Mouse (Mus musculus) lung, embryonic 14.5 days (tissue): ENCODE measurements around the gene Exoc3l. TPM values are rescaled to one million over a fixed set of nuclear protein-coding genes. Genes with fewer than 3 reads are reported as not detected.

Experiments used
- ATAC-seq: fragments of 200-750 bp; cut with Nextera tagmentation; 2 replicates; pipeline ENCODE4 v1.8.0; 2017; ENCODE audit warnings: mild to moderate bottlenecking, moderate TSS enrichment, moderate library complexity; ENCODE audit not compliant: insufficient read depth
- DNase-seq: peaks from one replicate; pipeline ENCODE4 v3.0.0-alpha.2; 2015
- H3K27ac ChIP-seq: fragments of 300-500 bp; sonication (generic); 2 replicates; pipeline ENCODE4 v1.5.1; 2014; ENCODE audit warnings: low read depth, mild to moderate bottlenecking, moderate library complexity
- H3K27me3 ChIP-seq: fragments of 300-500 bp; sonication (generic); 2 replicates; pipeline ENCODE4 v1.6.1; 2014; ENCODE audit warnings: low read length, control low read depth; ENCODE audit not compliant: insufficient read depth
- H3K36me3 ChIP-seq: fragments of 300-500 bp; sonication (generic); 2 replicates; pipeline ENCODE4 v1.6.1; 2014; ENCODE audit warnings: control low read depth; ENCODE audit not compliant: insufficient read depth
- H3K4me1 ChIP-seq: fragments of 300-500 bp; sonication (generic); 2 replicates; pipeline ENCODE4 v1.6.1; 2014; ENCODE audit warnings: antibody characterized with exemption, control low read depth; ENCODE audit not compliant: insufficient read depth
- H3K4me2 ChIP-seq: fragments of 300-500 bp; sonication (generic); 2 replicates; pipeline ENCODE4 v1.6.1; 2014; ENCODE audit warnings: mild to moderate bottlenecking
- H3K4me3 ChIP-seq: fragments of 300-500 bp; sonication (generic); 2 replicates; pipeline ENCODE4 v1.5.1; 2014; ENCODE audit warnings: low read depth, low read length
- H3K9ac ChIP-seq: fragments of 300-500 bp; sonication (generic); 2 replicates; pipeline ENCODE4 v1.6.1; 2014
- H3K9me3 ChIP-seq: fragments of 300-500 bp; sonication (generic); 2 replicates; pipeline ENCODE4 v1.6.1; 2016; ENCODE audit warnings: low read depth, low read length, control low read depth
- CTCF ChIP-seq: IDR thresholded peaks from 2 replicates; pipeline ENCODE4 v1.5.1; 2016; ENCODE audit warnings: antibody characterized with exemption, low read depth
- WGBS: fragments of 180-500 bp; shearing (Covaris S2); extraction: QIAGEN DNeasy Blood & Tissue Kit; methylation state at CpG from one replicate; pipeline ENCODE4 v1.1.7; 2014; 5-methylcytosine and 5-hydroxymethylcytosine counted together
- polyA plus RNA-seq: library from polyadenylated mRNA; unstranded; fragments of >200 nt; fragmentation: Nextera tagmentation; extraction: Ambion mirVana; gene quantifications from 2 replicates; pipeline ENCODE4 v1.2.1, GENCODE M21; 2014

Exoc3l gene
- polyA plus RNA-seq, 1 experiment from 2014 or later, result 33.3 TPM

- 32% methylated on average over 23 of the region's 23 CpGs for WGBS
- Histone ChIP-seq H3K9ac (no peak overlapping the region), H3K4me3 (no peak overlapping the region), H3K4me2 (no peak overlapping the region), H3K36me3 (peaks cover 13% of the 10 kb centered on the region; the same call in 1 of the 2 replicates), H3K27me3 (peaks cover 23% of the 10 kb centered on the region), H3K9me3 (no peaks in the 10 kb centered on the region), H3K27ac (no peak overlapping the region), H3K4me1 (peaks cover 3% of the 10 kb centered on the region)
- ATAC-seq (peak; percentile 29), DNase-seq (peak; percentile 81)
- TF ChIP-seq CTCF, result peak; percentile 92
Observed at GRCm38 (mm10) chr8:105283074-105283473, 12.8 kb downstream of the Exoc3l start.

- Histone ChIP-seq H3K36me3 (peaks cover 13% of the 10 kb centered on the region; the same call in 1 of the 2 replicates), H3K27ac (no peak overlapping the region), H3K4me2 (no peak overlapping the region), H3K9ac (no peak overlapping the region), H3K4me1 (peaks cover 3% of the 10 kb centered on the region; the same call in 1 of the 2 replicates), H3K27me3 (peaks cover 32% of the 10 kb centered on the region), H3K9me3 (no peaks in the 10 kb centered on the region), H3K4me3 (no peak overlapping the region)
- 77% methylated on average over 4 of the region's 4 CpGs for WGBS
- ATAC-seq (no peak), DNase-seq (no peak)
- TF ChIP-seq CTCF, result no peak
Observed at GRCm38 (mm10) chr8:105282239-105282638, 13.7 kb downstream of the Exoc3l start.

GRCm38 (mm10) chr8:105281821-105282220 lies 14.1 kb downstream of the Exoc3l start:
- Histone ChIP-seq H3K36me3 (peaks cover 13% of the 10 kb centered on the region; the same call in 1 of the 2 replicates), H3K4me2 (no peak overlapping the region), H3K9ac (no peak overlapping the region), H3K4me3 (no peak overlapping the region), H3K9me3 (no peaks in the 10 kb centered on the region), H3K4me1 (peaks cover 3% of the 10 kb centered on the region; the same call in 1 of the 2 replicates), H3K27me3 (peaks cover 36% of the 10 kb centered on the region), H3K27ac (no peak overlapping the region)
- no peak for TF ChIP-seq CTCF
- DNase-seq (peak; percentile 83), ATAC-seq (peak; percentile 25; the same call in 1 of the 2 replicates)
- 51% methylated on average over 12 of the region's 12 CpGs for WGBS

GRCm38 (mm10) chr8:105280567-105280966 lies 15.3 kb downstream of the Exoc3l start:
- no peak overlapping the region for H3K9ac ChIP-seq
- H3K27ac ChIP-seq, result no peak overlapping the region
- peaks cover 13% of the 10 kb centered on the region; the same call in 1 of the 2 replicates for H3K36me3 ChIP-seq
- no peak overlapping the region for H3K4me2 ChIP-seq
- 72% methylated on average over 3 of the region's 3 CpGs for WGBS
- H3K4me3 ChIP-seq, result no peak overlapping the region
- no peaks in the 10 kb centered on the region for H3K9me3 ChIP-seq
- peaks cover 3% of the 10 kb centered on the region; the same call in 1 of the 2 replicates for H3K4me1 ChIP-seq
- ATAC-seq (no peak), DNase-seq (no peak)
- no peak for TF ChIP-seq CTCF
- H3K27me3 ChIP-seq, result peaks cover 49% of the 10 kb centered on the region

GRCm38 (mm10) chr8:105278911-105279334 lies 17.0 kb downstream of the Exoc3l start:
- Histone ChIP-seq H3K4me1 (peaks cover 3% of the 10 kb centered on the region; the same call in 1 of the 2 replicates), H3K9ac (no peak overlapping the region), H3K9me3 (no peaks in the 10 kb centered on the region), H3K27me3 (peaks cover 65% of the 10 kb centered on the region), H3K4me2 (peak overlapping the region; percentile 47), H3K36me3 (peaks cover 13% of the 10 kb centered on the region; the same call in 1 of the 2 replicates), H3K4me3 (peak overlapping the region; percentile 23; the same call in 1 of the 2 replicates), H3K27ac (no peak overlapping the region)
- WGBS, result 6% methylated on average over 28 of the region's 28 CpGs
- ATAC-seq, result peak; percentile 50
- TF ChIP-seq CTCF, result peak; percentile 45; the same call in 1 of the 2 replicates
- peak; percentile 71 for DNase-seq

GRCm38 (mm10) chr8:105276292-105277120 lies 19.4 kb downstream of the Exoc3l start:
- Histone ChIP-seq H3K36me3 (peaks cover 5% of the 10 kb centered on the region; the same call in 1 of the 2 replicates), H3K4me2 (peak overlapping the region; percentile 77), H3K27me3 (peaks cover 80% of the 10 kb centered on the region), H3K9me3 (no peaks in the 10 kb centered on the region), H3K4me3 (peak overlapping the region; percentile 39), H3K27ac (no peak overlapping the region), H3K4me1 (peaks cover 3% of the 10 kb centered on the region; the same call in 1 of the 2 replicates), H3K9ac (peak overlapping the region; percentile 28; the same call in 1 of the 2 replicates)
- ATAC-seq, result peak; percentile 54
- DNase-seq, result peak; percentile 66
- 3% methylated on average over 30 of the region's 30 CpGs for WGBS
- TF ChIP-seq CTCF, result no peak

GRCm38 (mm10) chr8:105275840-105276239 lies 20.1 kb downstream of the Exoc3l start, which contains the start of gene Nol3:
Nol3 (plus strand) TSS chr8:105276140.
- peak within 1 kb of the TSS; percentile 39 for H3K4me3 ChIP-seq
- peak within 1 kb of the TSS; percentile 28; the same call in 1 of the 2 replicates for H3K9ac ChIP-seq
- no peak for TF ChIP-seq CTCF
- DNase-seq (no peak), ATAC-seq (no peak)
- 6% methylated on average over 10 of the region's 10 CpGs for WGBS
- H3K27ac ChIP-seq, result no peak within 1 kb of the TSS
- H3K9me3 ChIP-seq, result no peaks in the 10 kb centered on the region
- 0 out of 2 replicates have a peak, but pooled peaks cover 2% of the 10 kb centered on the region for H3K36me3 ChIP-seq
- peak within 1 kb of the TSS; percentile 77 for H3K4me2 ChIP-seq
- H3K4me1 ChIP-seq, result peaks cover 4% of the 10 kb centered on the region
- peaks cover 86% of the 10 kb centered on the region for H3K27me3 ChIP-seq
